Mouse (Mus musculus): ENCODE data around the gene Map2k6.

- TF ChIP-seq POLR2A (IDR thresholded peaks at IDR 0.05; ENCODE audit: borderline replicate concordance, insufficient read depth, low read length) (no peak), CTCF (IDR thresholded peaks at IDR 0.05; ENCODE audit: borderline replicate concordance, insufficient read depth, low read depth, low read length) (no peak)
These were observed 4.0 kb upstream of the Map2k6 start for GRCm38 (mm10) chr11:110394788-110395452.

All from cerebellum, adult 2 months (tissue).